Mouse (Mus musculus): ENCODE measurements around the gene Adam10. TPM values are rescaled to one million over a fixed set of nuclear protein-coding genes. Genes with fewer than 3 reads are reported as not detected.
A peak's percentile ranks its signal among the peaks of the same experiment; 100 is the strongest.

The Adam10 gene
- total and polyA plus RNA-seq, 2 experiments from 2014 or later: 16.9 to 40.1 TPM

DNA sequence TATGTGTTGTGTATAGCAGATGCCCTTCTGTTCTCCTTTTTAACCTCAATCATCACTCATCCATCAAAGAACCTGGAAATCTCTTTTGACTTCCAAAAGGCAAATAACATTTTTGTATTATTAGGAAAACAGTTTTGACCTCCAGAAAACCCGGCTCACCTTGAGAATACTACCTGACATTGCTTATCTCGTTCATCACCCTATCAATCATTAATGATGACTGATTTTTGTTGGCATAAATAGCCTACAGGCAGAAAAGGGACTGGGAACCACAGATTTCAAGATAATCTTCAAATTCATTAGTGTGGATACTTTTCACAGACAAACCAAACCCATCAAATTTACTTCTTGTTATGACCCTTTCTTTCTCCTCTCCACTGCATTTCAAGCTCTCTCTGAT lies 24.9 kb upstream of the Adam10 start:
- ATAC-seq: no peak
- H3K27ac ChIP-seq: no peak overlapping the region
- H3K4me1 ChIP-seq (ENCODE audit: insufficient read depth, low read length): peaks cover 10% of the 10 kb centered on the region
- H3K4me2 ChIP-seq (ENCODE audit: low read depth, low read length): peak overlapping the region; percentile 62
- H3K4me3 ChIP-seq (ENCODE audit: low read length): peak overlapping the region; percentile 99
- no peak for TF ChIP-seq CTCF (IDR thresholded peaks at IDR 0.05; ENCODE audit: low read depth)
- no peaks in the 10 kb centered on the region for H3K27me3 ChIP-seq (ENCODE audit: insufficient read depth, low read length)
- no peaks in the 10 kb centered on the region for H3K9me3 ChIP-seq (ENCODE audit: low read length)
- no peak for DNase-seq (ENCODE audit: low spot score)
- WGBS: 81% methylated on average over 2 of the region's 2 CpGs
- H3K36me3 ChIP-seq (ENCODE audit: insufficient read depth, low read length): no peaks in the 10 kb centered on the region
- H3K9ac ChIP-seq (replicated peaks; ENCODE audit: low read length): no peak overlapping the region

DNA sequence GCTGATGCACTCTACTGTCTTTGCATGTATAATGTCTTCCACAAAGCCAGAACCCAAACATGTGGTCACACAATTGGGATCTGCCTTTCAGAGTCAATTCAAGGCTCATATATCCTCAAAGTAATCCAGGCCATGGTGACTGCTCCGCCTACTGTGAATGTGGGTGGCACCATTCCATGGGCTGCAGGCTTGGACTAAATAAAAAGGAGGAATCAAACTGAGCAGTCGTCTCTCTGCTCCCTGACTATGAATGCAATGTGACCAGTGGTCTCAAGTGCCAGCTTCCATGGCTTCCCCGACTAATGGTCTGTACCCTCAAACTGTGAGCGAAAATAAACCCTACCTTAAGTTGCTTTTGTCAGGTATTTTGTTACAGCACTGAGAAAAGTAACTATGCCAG lies 24.3 kb upstream of the Adam10 start:
- no peak for TF ChIP-seq CTCF (IDR thresholded peaks at IDR 0.05; ENCODE audit: low read depth)
- Histone ChIP-seq H3K4me1 (ENCODE audit: insufficient read depth, low read length) (peaks cover 10% of the 10 kb centered on the region), H3K4me2 (ENCODE audit: low read depth, low read length) (peak overlapping the region; percentile 62), H3K9me3 (ENCODE audit: low read length) (no peaks in the 10 kb centered on the region), H3K27me3 (ENCODE audit: insufficient read depth, low read length) (no peaks in the 10 kb centered on the region), H3K36me3 (ENCODE audit: insufficient read depth, low read length) (no peaks in the 10 kb centered on the region), H3K27ac (no peak overlapping the region), H3K4me3 (ENCODE audit: low read length) (peak overlapping the region; percentile 99), H3K9ac (replicated peaks; ENCODE audit: low read length) (no peak overlapping the region)
- 62% methylated on average over 4 of the region's 4 CpGs for WGBS
- DNase-seq (ENCODE audit: low spot score): no peak
- no peak for ATAC-seq

DNA sequence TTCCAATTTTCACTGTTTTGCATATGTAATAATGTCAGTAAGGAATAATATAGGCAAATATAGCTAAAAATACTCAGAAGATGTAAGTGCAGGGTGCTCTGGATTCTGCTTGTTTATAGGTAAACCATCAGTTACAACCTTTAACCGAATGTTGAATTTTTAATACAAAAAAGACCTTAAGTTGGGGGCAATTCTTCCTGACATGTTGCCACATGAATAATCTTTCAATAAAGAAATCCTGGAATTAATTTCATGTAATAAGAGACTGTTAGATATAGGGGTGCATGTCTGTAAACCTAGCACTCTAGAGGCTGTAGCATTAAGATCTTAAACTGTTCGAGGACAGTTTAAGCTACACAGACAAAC lies 23.1 kb upstream of the Adam10 start:
- Histone ChIP-seq H3K36me3 (ENCODE audit: insufficient read depth, low read length) (no peaks in the 10 kb centered on the region), H3K9me3 (ENCODE audit: low read length) (no peaks in the 10 kb centered on the region), H3K9ac (replicated peaks; ENCODE audit: low read length) (peak overlapping the region; percentile 94), H3K27ac (no peak overlapping the region), H3K4me3 (ENCODE audit: low read length) (peak overlapping the region; percentile 99), H3K4me2 (ENCODE audit: low read depth, low read length) (peak overlapping the region; percentile 62), H3K4me1 (ENCODE audit: insufficient read depth, low read length) (peaks cover 10% of the 10 kb centered on the region), H3K27me3 (ENCODE audit: insufficient read depth, low read length) (no peaks in the 10 kb centered on the region)
- WGBS: 32% methylated on average over 2 of the region's 2 CpGs
- no peak for TF ChIP-seq CTCF (IDR thresholded peaks at IDR 0.05; ENCODE audit: low read depth)
- ATAC-seq (no peak), DNase-seq (ENCODE audit: low spot score) (no peak)

DNA sequence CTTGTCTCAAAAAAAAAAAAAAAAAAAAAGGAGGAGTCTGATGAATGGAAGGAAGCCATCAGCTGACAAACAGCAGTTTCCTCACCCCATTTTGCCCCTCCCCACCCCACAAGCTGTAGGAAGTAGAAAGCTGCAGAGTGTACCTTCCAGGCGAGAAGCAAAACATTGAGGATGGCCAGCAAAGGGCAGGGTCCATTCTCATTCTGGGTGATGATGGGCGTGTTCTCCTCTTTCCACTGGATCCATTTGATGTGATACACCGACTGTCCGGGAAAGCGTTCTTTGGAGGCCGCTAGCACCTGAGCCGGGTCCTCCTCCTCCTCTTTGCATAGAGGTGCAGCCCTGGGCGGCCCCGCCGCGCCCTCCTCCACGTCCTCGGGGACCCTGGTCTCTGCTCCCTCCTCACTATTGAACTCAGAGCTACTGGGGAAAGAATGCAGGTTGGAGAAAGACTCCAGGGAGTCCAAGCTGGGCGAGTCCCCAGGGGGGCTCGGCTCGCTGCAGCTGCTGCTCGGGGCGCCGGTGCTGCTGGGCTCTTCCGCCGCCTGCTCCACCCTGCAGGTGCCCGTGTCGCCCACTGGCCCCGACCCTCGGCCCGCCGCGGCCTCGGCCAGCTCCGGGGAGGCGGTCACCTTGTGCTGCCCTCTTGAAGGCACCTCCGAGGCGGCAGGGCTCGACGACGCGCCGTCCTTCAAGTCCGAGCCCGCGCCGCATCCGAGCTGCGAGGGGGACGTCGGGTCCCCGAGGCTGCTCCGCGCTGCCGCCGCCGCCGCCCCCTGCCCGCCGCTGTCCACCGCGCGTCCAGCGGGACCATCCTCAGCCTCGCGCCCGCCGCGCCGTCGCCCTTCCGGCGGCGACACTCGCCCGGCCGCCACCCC lies 22.4 kb upstream of the Adam10 start, which contains the start of gene Gm10642:
Gene Gm10642, plus strand, starts transcription at position 122 of the 878 bp plus-strand sequence.
- Histone ChIP-seq H3K27ac (peak within 1 kb of the TSS; percentile 97), H3K9me3 (ENCODE audit: low read length) (no peaks in the 10 kb centered on the region), H3K9ac (replicated peaks; ENCODE audit: low read length) (peak within 1 kb of the TSS; percentile 94), H3K36me3 (ENCODE audit: insufficient read depth, low read length) (no peaks in the 10 kb centered on the region), H3K4me2 (ENCODE audit: low read depth, low read length) (peak within 1 kb of the TSS; percentile 62), H3K27me3 (ENCODE audit: insufficient read depth, low read length) (no peaks in the 10 kb centered on the region), H3K4me3 (ENCODE audit: low read length) (peak within 1 kb of the TSS; percentile 99), H3K4me1 (ENCODE audit: insufficient read depth, low read length) (peaks cover 10% of the 10 kb centered on the region)
- WGBS: under 1% methylated on average over 61 of the region's 72 CpGs
- ATAC-seq (peak; percentile 58), DNase-seq (ENCODE audit: low spot score) (peak; percentile 76)
- TF ChIP-seq CTCF (IDR thresholded peaks at IDR 0.05; ENCODE audit: low read depth): no peak

DNA sequence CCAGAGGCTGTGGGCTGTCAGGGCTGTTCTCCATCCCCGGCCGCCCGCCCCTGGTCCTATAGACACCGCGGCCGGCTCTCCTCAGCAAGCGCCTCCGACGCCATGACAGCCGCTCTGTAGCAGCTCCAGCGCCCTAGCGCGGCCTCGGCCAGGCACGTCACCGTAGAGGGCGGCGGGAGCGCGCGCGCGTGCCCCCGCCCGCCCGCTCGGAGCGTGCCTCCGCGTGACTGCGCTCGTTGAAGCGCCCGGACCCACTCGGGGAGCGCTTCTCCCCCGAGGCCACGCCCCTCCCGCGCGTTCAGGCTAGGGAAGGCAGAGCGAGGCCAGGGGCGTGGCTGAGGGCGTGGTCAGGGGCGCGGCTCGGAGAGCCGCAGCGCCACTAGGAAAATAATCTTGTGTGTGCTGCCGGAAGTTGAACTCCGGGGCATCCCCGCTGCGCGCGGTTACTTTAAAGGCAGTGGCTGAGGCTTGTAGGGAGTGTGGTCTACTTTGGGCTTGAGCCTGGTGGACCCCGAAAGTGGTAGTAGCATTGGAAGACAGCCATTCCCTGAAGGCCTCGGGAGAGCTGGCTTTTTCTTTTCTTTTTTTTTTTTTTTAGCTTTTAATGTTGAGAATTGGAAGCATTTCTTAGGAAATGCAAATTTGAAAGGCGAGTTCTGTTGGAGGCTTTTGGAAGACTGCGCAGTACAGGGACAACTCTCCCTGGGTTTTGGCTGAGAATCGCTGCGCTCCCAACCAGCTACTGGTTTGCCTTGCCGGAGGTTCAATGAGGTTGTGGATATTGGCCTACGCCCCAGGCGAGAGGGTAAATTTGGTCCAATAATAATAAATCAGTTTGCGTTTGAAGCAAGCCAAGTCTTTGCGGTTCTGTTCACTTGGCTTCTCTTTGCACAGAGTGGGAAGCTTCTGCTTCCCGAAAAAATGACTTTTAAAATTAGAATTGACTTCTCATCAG lies 21.5 kb upstream of the Adam10 start, which contains the start of gene Mindy2:
Gene Mindy2, minus strand, starts transcription at position 162 of the 955 bp plus-strand sequence.
- no peaks in the 10 kb centered on the region for H3K27me3 ChIP-seq (ENCODE audit: insufficient read depth, low read length)
- peak within 1 kb of the TSS; percentile 97 for H3K27ac ChIP-seq
- H3K9me3 ChIP-seq (ENCODE audit: low read length): no peaks in the 10 kb centered on the region
- peak within 1 kb of the TSS; percentile 62 for H3K4me2 ChIP-seq (ENCODE audit: low read depth, low read length)
- peaks cover 10% of the 10 kb centered on the region for H3K4me1 ChIP-seq (ENCODE audit: insufficient read depth, low read length)
- TF ChIP-seq CTCF (IDR thresholded peaks at IDR 0.05; ENCODE audit: low read depth): no peak
- 2% methylated on average over 60 of the region's 67 CpGs for WGBS
- ATAC-seq (peak; percentile 99), DNase-seq (ENCODE audit: low spot score) (peak; percentile 99)
- H3K4me3 ChIP-seq (ENCODE audit: low read length): peak within 1 kb of the TSS; percentile 99
- H3K36me3 ChIP-seq (ENCODE audit: insufficient read depth, low read length): no peaks in the 10 kb centered on the region
- peak within 1 kb of the TSS; percentile 94 for H3K9ac ChIP-seq (replicated peaks; ENCODE audit: low read length)

DNA sequence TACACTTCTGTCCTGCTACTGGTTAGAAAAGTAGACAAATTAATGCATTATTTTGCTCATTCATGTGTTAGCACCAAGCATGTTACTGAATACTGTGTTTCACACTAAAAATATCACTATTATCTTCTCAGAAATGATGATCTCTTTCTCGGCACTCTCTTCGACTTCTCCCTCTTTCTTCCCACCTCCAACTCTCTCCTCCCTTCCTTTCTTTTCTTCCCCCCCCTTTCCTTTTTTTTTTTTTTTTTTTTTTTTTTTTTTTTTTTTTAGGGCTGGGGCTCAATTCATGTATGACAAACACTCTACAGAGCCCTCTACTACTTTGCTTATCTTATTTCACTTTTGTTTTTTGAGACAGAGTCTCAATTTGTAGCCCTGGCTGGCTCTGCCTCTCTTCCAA lies 20.5 kb upstream of the Adam10 start:
- whole genome bisulfite sequencing: 69% methylated on average over 2 of the region's 2 CpGs

More for the DNA sequence above, 20.5 kb upstream of the Adam10 start:
- H3K9ac ChIP-seq (replicated peaks; ENCODE audit: low read length): no peak overlapping the region
- no peaks in the 10 kb centered on the region for H3K27me3 ChIP-seq (ENCODE audit: insufficient read depth, low read length)
- no peak overlapping the region for H3K4me2 ChIP-seq (ENCODE audit: low read depth, low read length)
- no peak for DNase-seq (ENCODE audit: low spot score)
- no peak for ATAC-seq
- H3K9me3 ChIP-seq (ENCODE audit: low read length): no peaks in the 10 kb centered on the region
- H3K27ac ChIP-seq: no peak overlapping the region
- TF ChIP-seq CTCF (IDR thresholded peaks at IDR 0.05; ENCODE audit: low read depth): no peak
- H3K4me3 ChIP-seq (ENCODE audit: low read length): no peak overlapping the region
- H3K4me1 ChIP-seq (ENCODE audit: insufficient read depth, low read length): peaks cover 4% of the 10 kb centered on the region
- H3K36me3 ChIP-seq (ENCODE audit: insufficient read depth, low read length): no peaks in the 10 kb centered on the region
